Mouse (Mus musculus) heart, adult 2 months (tissue): ENCODE data around the gene Zfhx3. TPM values are rescaled to one million over a fixed set of nuclear protein-coding genes. Genes with fewer than 3 reads are reported as not detected.
A peak's percentile ranks its signal among the peaks of the same experiment; 100 is the strongest.

Experiments used
- DNase-seq, 2 experiments: peaks; one replicate each; pipeline ENCODE4 v3.0.0; 2021
- H3K27ac ChIP-seq: fragments of 200-600 bp; 2 replicates; pipeline ENCODE4 v1.8.1; 2022
- H3K27me3 ChIP-seq: fragments of 200-500 bp; 2 replicates; pipeline ENCODE4 v1.6.1; 2012; ENCODE audit warnings: mild to moderate bottlenecking, low read length, inconsistent platforms, mixed read lengths; ENCODE audit not compliant: control insufficient read depth, insufficient read depth
- H3K36me3 ChIP-seq: fragments of 200-500 bp; 2 replicates; pipeline ENCODE4 v1.6.1; 2012; ENCODE audit warnings: low read length, inconsistent platforms; ENCODE audit not compliant: control insufficient read depth, insufficient read depth
- H3K4me1 ChIP-seq: fragments of 200-500 bp; 2 replicates; pipeline ENCODE4 v1.6.1; 2011; ENCODE audit warnings: low read length; ENCODE audit not compliant: control insufficient read depth, insufficient read depth
- H3K4me3 ChIP-seq: fragments of 200-600 bp; 2 replicates; pipeline ENCODE4 v1.8.1; 2022
- H3K79me2 ChIP-seq: fragments of 200-500 bp; replicated peaks from 2 replicates; pipeline ENCODE4 v1.6.1; 2012; ENCODE audit warnings: mild to moderate bottlenecking, inconsistent platforms, low read length, moderate library complexity, mixed read lengths; ENCODE audit not compliant: control insufficient read depth, insufficient read depth
- H3K9ac ChIP-seq: fragments of 200-500 bp; 2 replicates; pipeline ENCODE4 v1.6.1; 2012; ENCODE audit warnings: low read depth, mild to moderate bottlenecking, control low read depth, inconsistent platforms, low read length, mixed read lengths
- CTCF ChIP-seq: fragments of 200-600 bp; IDR thresholded peaks from 2 replicates; pipeline ENCODE4 v1.8.1; 2022; ENCODE audit warnings: antibody characterized with exemption, mild to moderate bottlenecking, moderate library complexity
- EP300 ChIP-seq: fragments of 200-500 bp; IDR thresholded peaks from 2 replicates; pipeline ENCODE4 v1.6.1; 2011; ENCODE audit warnings: low read depth, low read length, control low read depth; ENCODE audit not compliant: insufficient read depth
- POLR2A ChIP-seq: fragments of 200-500 bp; IDR thresholded peaks from 2 replicates; pipeline ENCODE4 v1.6.1; 2011; ENCODE audit warnings: mild to moderate bottlenecking, low read depth, low read length, control low read depth; ENCODE audit not compliant: insufficient read depth
- WGBS: fragments of 180-500 bp; shearing (Covaris S2); methylation state at CpG from one replicate; pipeline ENCODE4 v1.1.7; 2018; 5-methylcytosine and 5-hydroxymethylcytosine counted together
- intact Hi-C: fragments of 180-260 bp; cut with DNase I; formaldehyde crosslinking; loops from one replicate; pipeline ENCODE4 v1.15.1; 2025
- polyA plus RNA-seq: library from polyadenylated mRNA; depleted of rRNA; stranded (reverse); fragments of >200 nt; gene quantifications from 2 replicates; pipeline ENCODE4 v1.2.3, GENCODE M21; 2012
- total RNA-seq, 2 experiments: library from RNA; stranded (reverse); gene quantifications; 2 replicates each; pipeline ENCODE4 v1.2.3; 2021

The Zfhx3 gene
- total and polyA plus RNA-seq, 3 experiments, result 1.8 to 8.3 (median 6.9) TPM

GRCm38 (mm10) chr8:108908066-108908465 is 965.6 kb downstream of the Zfhx3 start:
- intact Hi-C loops, result no loop called here

GRCm38 (mm10) chr8:108908540-108908939 is 966.1 kb downstream of the Zfhx3 start:
- Histone ChIP-seq H3K4me1 (no peaks in the 10 kb centered on the region; the same call in 1 of the 2 replicates), H3K4me3 (no peak overlapping the region), H3K79me2 (no peaks in the 10 kb centered on the region), H3K27ac (no peak overlapping the region), H3K36me3 (no peaks in the 10 kb centered on the region), H3K9ac (no peak overlapping the region), H3K27me3 (no peaks in the 10 kb centered on the region)
- TF ChIP-seq EP300 (no peak), CTCF (no peak), POLR2A (no peak)
- no peak for DNase-seq
- intact Hi-C loops, result no loop called here
- WGBS, result 89% methylated on average over 16 of the region's 16 CpGs

More at GRCm38 (mm10) chr8:108908066-108908465, 965.6 kb downstream of the Zfhx3 start:
- H3K36me3 ChIP-seq, result no peaks in the 10 kb centered on the region
- no peaks in the 10 kb centered on the region for H3K79me2 ChIP-seq
- H3K4me1 ChIP-seq, result no peaks in the 10 kb centered on the region; the same call in 1 of the 2 replicates
- DNase-seq, result no peak
- no peak overlapping the region for H3K4me3 ChIP-seq
- H3K9ac ChIP-seq, result no peak overlapping the region
- WGBS, result 82% methylated on average over 9 of the region's 9 CpGs
- TF ChIP-seq EP300, result no peak
- TF ChIP-seq CTCF, result no peak
- no peak for TF ChIP-seq POLR2A
- H3K27ac ChIP-seq, result no peak overlapping the region
- no peaks in the 10 kb centered on the region for H3K27me3 ChIP-seq

- WGBS, result 78% methylated on average over 9 of the region's 9 CpGs
- intact Hi-C loops, result no loop called here
- H3K27me3 ChIP-seq, result no peaks in the 10 kb centered on the region
- no peak for DNase-seq
- H3K27ac ChIP-seq, result no peak overlapping the region
- no peaks in the 10 kb centered on the region for H3K36me3 ChIP-seq
- TF ChIP-seq EP300, result no peak
- no peak for TF ChIP-seq CTCF
- TF ChIP-seq POLR2A, result no peak
- no peak overlapping the region for H3K9ac ChIP-seq
- no peaks in the 10 kb centered on the region for H3K79me2 ChIP-seq
- no peak overlapping the region for H3K4me3 ChIP-seq
- no peaks in the 10 kb centered on the region; the same call in 1 of the 2 replicates for H3K4me1 ChIP-seq
Measured at GRCm38 (mm10) chr8:108909035-108909434, 966.6 kb downstream of the Zfhx3 start.

- Histone ChIP-seq H3K4me1 (no peaks in the 10 kb centered on the region; the same call in 1 of the 2 replicates), H3K9ac (no peak overlapping the region), H3K36me3 (no peaks in the 10 kb centered on the region), H3K27me3 (no peaks in the 10 kb centered on the region), H3K4me3 (no peak overlapping the region), H3K27ac (no peak overlapping the region), H3K79me2 (no peaks in the 10 kb centered on the region)
- 77% methylated on average over 2 of the region's 2 CpGs for WGBS
- TF ChIP-seq EP300, result no peak
- TF ChIP-seq CTCF, result no peak
- TF ChIP-seq POLR2A, result no peak
- DNase-seq, result no peak
- intact Hi-C loops, result no loop called here
Measured at GRCm38 (mm10) chr8:108909455-108909854, 967.0 kb downstream of the Zfhx3 start.

GRCm38 (mm10) chr8:108910843-108911242 is 968.4 kb downstream of the Zfhx3 start:
- DNase-seq, result peak; percentile 44 to 71
- intact Hi-C loops, result loop anchor here (1.0 to 10.0 kb wide), 7 partner anchors 26 to 1306 kb away; no protein-coding TSS in a partner anchor
- H3K27ac ChIP-seq, result no peak overlapping the region
- TF ChIP-seq POLR2A, result no peak
- TF ChIP-seq CTCF, result no peak
- TF ChIP-seq EP300, result no peak
- no peak overlapping the region for H3K9ac ChIP-seq
- no peaks in the 10 kb centered on the region; the same call in 1 of the 2 replicates for H3K4me1 ChIP-seq
- no peaks in the 10 kb centered on the region for H3K79me2 ChIP-seq
- 48% methylated on average over 12 of the region's 12 CpGs for WGBS
- no peaks in the 10 kb centered on the region for H3K27me3 ChIP-seq
- no peaks in the 10 kb centered on the region for H3K36me3 ChIP-seq
- 0 out of 2 replicates have a peak overlapping the region, but pooled peaks have one; percentile 4 for H3K4me3 ChIP-seq

GRCm38 (mm10) chr8:108911511-108911910 is 969.1 kb downstream of the Zfhx3 start:
- intact Hi-C loops, result loop anchor here (1.0 to 10.0 kb wide), 7 partner anchors 26 to 1307 kb away; no protein-coding TSS in a partner anchor
- peak overlapping the region; percentile 4; the same call in 1 of the 2 replicates for H3K4me3 ChIP-seq
- 9% methylated on average over 6 of the region's 6 CpGs for WGBS
- H3K4me1 ChIP-seq, result no peaks in the 10 kb centered on the region; the same call in 1 of the 2 replicates
- H3K27me3 ChIP-seq, result no peaks in the 10 kb centered on the region
- TF ChIP-seq EP300, result peak; percentile 92
- no peak for TF ChIP-seq POLR2A
- peak; percentile 100; the same call in 1 of the 2 replicates for TF ChIP-seq CTCF
- H3K79me2 ChIP-seq, result no peaks in the 10 kb centered on the region
- DNase-seq, result peak; percentile 83 to 90
- H3K36me3 ChIP-seq, result no peaks in the 10 kb centered on the region
- H3K9ac ChIP-seq, result no peak overlapping the region
- H3K27ac ChIP-seq, result no peak overlapping the region
